Mouse (Mus musculus) heart, embryonic 16.5 days (tissue): ENCODE results near the gene Lrrc36. TPM values are rescaled to one million over a fixed set of nuclear protein-coding genes. Genes with fewer than 3 reads are reported as not detected.

Experiments used
- ATAC-seq: fragments of 200-750 bp; cut with Nextera tagmentation; replicated peaks from 2 replicates; pipeline ENCODE4 v1.8.0; 2017; ENCODE audit warnings: moderate number of reproducible peaks; ENCODE audit not compliant: insufficient read depth, low FRiP score; ENCODE audit errors: extremely low read depth
- H3K27ac ChIP-seq: fragments of 300-500 bp; sonication (generic); 2 replicates; pipeline ENCODE4 v1.5.1; 2014; ENCODE audit warnings: mild to moderate bottlenecking, low read length, control low read depth, moderate library complexity
- H3K27me3 ChIP-seq: fragments of 300-500 bp; sonication (generic); 2 replicates; pipeline ENCODE4 v1.6.1; 2014; ENCODE audit warnings: low read length, mixed read lengths; ENCODE audit not compliant: control insufficient read depth, insufficient read depth
- H3K36me3 ChIP-seq: fragments of 300-500 bp; sonication (generic); 2 replicates; pipeline ENCODE4 v1.6.1; 2014; ENCODE audit not compliant: control insufficient read depth, insufficient read depth
- H3K4me1 ChIP-seq: fragments of 300-500 bp; sonication (generic); 2 replicates; pipeline ENCODE4 v1.6.1; 2014; ENCODE audit warnings: low read length, mixed read lengths; ENCODE audit not compliant: control insufficient read depth, insufficient read depth
- H3K4me2 ChIP-seq: fragments of 300-500 bp; sonication (generic); 2 replicates; pipeline ENCODE4 v1.6.1; 2014; ENCODE audit warnings: low read depth, mild to moderate bottlenecking, control low read depth, low read length
- H3K4me3 ChIP-seq: fragments of 300-500 bp; sonication (generic); 2 replicates; pipeline ENCODE4 v1.5.1; 2014; ENCODE audit warnings: mild to moderate bottlenecking, control low read depth, low read length
- H3K9ac ChIP-seq: fragments of 300-500 bp; sonication (generic); 2 replicates; pipeline ENCODE4 v1.6.1; 2014; ENCODE audit warnings: low read length, control low read depth
- H3K9me3 ChIP-seq: fragments of 300-500 bp; sonication (generic); replicated peaks from 2 replicates; pipeline ENCODE4 v1.6.1; 2016; ENCODE audit warnings: low read length; ENCODE audit not compliant: control insufficient read depth
- WGBS: fragments of 180-500 bp; shearing (Covaris S2); extraction: QIAGEN DNeasy Blood & Tissue Kit; methylation state at CpG from one replicate; pipeline ENCODE4 v1.1.7; 2014; 5-methylcytosine and 5-hydroxymethylcytosine counted together
- polyA plus RNA-seq: library from polyadenylated mRNA; unstranded; fragments of >200 nt; fragmentation: Nextera tagmentation; extraction: Ambion mirVana; gene quantifications from 2 replicates; pipeline ENCODE4 v1.2.1, GENCODE M21; 2015

Gene Lrrc36
- polyA plus RNA-seq, 1 experiment from 2014 or later = 0.37 TPM

DNA sequence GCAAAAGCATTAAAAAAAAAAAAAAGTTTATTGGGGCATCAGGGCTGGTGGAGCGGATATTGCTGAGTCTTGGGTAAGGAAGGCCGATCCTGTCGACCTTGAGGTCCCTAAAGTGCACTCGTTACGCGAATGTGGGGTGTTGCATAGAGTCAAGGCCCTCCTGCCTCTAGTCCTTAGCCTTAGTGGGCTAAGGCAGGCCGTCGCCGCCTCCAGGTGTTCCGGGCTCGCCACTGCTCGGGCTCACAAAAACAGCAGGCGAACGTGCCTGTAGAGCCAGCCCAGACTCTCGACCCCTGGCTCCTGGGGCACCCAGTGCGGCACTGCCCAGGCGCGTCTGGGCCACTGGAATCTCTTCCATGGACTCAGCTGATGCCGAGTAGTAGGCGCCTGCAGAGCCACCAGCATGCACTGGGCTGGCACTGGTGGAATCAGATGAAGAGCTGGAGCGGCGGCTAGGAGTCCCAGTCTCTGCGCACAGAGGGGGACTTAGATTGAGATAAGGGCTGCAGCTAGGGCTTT is 59.1 kb downstream of the Lrrc36 start:
- Histone ChIP-seq H3K27ac (no peak overlapping the region), H3K9me3 (no peaks in the 10 kb centered on the region), H3K36me3 (0 out of 2 replicates have a peak, but pooled peaks cover 2% of the 10 kb centered on the region), H3K9ac (no peak overlapping the region), H3K4me3 (no peak overlapping the region), H3K4me2 (no peak overlapping the region), H3K27me3 (peaks cover 7% of the 10 kb centered on the region; the same call in 1 of the 2 replicates), H3K4me1 (peaks cover 34% of the 10 kb centered on the region)
- no peak for ATAC-seq
- WGBS = 53% methylated on average over 23 of the region's 23 CpGs

GRCm38 (mm10) chr8:105472983-105473382 is 59.6 kb downstream of the Lrrc36 start:
- no peak overlapping the region for H3K4me2 ChIP-seq
- no peak for ATAC-seq
- 0 out of 2 replicates have a peak, but pooled peaks cover 2% of the 10 kb centered on the region for H3K36me3 ChIP-seq
- peaks cover 37% of the 10 kb centered on the region for H3K4me1 ChIP-seq
- 73% methylated on average over 9 of the region's 9 CpGs for WGBS
- H3K27ac ChIP-seq = no peak overlapping the region
- no peaks in the 10 kb centered on the region for H3K9me3 ChIP-seq
- H3K27me3 ChIP-seq = peaks cover 7% of the 10 kb centered on the region; the same call in 1 of the 2 replicates
- no peak overlapping the region for H3K4me3 ChIP-seq
- H3K9ac ChIP-seq = no peak overlapping the region

DNA sequence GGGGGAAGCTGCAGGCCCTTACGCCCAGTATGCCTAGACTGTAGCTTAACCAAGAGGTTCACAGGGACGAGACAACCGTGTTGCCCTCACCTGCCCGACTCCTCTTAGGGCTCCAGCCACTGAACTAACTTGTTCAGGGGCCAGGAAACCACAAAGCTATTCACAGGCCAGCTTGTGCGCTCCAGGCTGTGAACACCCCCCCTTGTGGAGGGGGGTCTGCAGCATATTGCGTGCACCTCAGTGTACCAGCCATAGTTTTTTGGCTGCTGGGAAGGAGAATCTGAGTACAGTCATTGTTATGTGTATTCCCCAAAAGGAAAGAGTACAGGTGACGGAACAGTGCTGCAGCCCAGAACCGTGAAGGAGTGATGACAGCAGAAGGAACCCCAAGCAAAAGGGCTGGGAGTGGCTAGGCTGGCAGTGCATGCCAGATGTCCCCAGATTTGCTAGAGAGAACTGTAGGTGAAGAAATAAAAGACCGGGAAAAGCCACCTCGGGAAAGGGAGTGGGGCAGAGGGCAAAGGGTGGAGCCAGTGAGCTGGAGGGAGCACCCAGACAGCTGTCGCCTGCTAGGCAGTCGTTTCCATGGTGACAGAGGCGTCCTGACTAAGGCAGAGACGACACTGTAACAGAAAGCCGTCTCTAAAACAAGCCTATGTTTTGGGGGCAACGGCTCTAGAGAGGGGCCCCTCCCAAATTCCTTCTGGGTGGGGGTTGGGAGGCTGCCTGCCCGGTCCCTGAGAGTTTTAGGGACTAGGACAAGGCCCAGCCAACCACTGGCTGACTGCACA is 60.6 kb downstream of the Lrrc36 start:
- no peak overlapping the region for H3K4me2 ChIP-seq
- 0 out of 2 replicates have a peak, but pooled peaks cover 2% of the 10 kb centered on the region for H3K36me3 ChIP-seq
- H3K4me3 ChIP-seq = no peak overlapping the region
- peaks cover 7% of the 10 kb centered on the region; the same call in 1 of the 2 replicates for H3K27me3 ChIP-seq
- no peak for ATAC-seq
- H3K4me1 ChIP-seq = peaks cover 37% of the 10 kb centered on the region
- 33% methylated on average over 17 of the region's 17 CpGs for WGBS
- H3K9me3 ChIP-seq = no peaks in the 10 kb centered on the region
- H3K27ac ChIP-seq = no peak overlapping the region
- H3K9ac ChIP-seq = no peak overlapping the region

DNA sequence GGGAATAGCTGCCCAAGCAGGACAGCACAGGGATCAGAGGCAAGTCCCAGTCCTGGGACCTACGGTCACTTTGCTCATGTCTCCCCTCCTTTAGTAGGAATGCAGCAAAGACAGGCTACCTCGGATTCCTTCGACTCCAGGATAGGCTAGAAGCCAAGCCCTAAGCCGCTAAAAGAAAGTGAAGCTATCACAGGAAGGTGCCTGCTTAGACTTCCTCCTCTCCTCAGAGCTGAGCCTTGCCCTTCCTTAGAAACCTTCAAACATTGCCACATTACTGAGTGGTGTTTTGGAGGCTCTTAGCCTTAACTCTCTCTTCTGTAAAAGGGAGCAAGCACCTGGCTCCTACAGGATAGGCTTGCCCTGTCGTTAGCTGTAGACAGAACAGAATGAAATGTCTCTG is 61.3 kb downstream of the Lrrc36 start:
- H3K4me1 ChIP-seq = peaks cover 37% of the 10 kb centered on the region
- 24% methylated on average over 5 of the region's 5 CpGs for WGBS
- H3K27ac ChIP-seq = no peak overlapping the region
- H3K4me3 ChIP-seq = no peak overlapping the region
- no peak overlapping the region for H3K9ac ChIP-seq
- no peak overlapping the region for H3K4me2 ChIP-seq
- no peaks in the 10 kb centered on the region for H3K9me3 ChIP-seq
- 0 out of 2 replicates have a peak, but pooled peaks cover 2% of the 10 kb centered on the region for H3K36me3 ChIP-seq
- peaks cover 7% of the 10 kb centered on the region; the same call in 1 of the 2 replicates for H3K27me3 ChIP-seq
- no peak for ATAC-seq

DNA sequence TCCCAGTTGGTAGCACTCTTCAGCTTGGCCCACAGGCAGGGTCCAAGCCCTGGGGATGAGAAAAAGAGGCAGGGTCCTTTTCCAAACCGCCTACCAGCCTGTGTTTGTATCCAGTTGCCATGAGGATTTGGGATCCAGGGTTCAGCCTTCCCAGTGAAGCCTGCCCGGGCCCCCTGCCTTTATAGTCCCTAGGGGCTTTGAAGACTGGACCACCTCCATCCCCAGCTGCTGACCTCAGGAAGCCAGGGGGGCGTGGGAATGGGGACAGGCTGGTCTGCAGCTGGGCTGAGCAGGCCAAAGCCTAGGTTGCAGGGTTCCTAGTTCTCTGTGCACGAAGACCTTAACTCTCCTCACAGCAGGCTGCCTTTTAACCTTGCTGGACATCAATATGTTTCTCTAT is 61.9 kb downstream of the Lrrc36 start:
- H3K4me1 ChIP-seq = peaks cover 37% of the 10 kb centered on the region
- no peak overlapping the region for H3K4me2 ChIP-seq
- 0 out of 2 replicates have a peak, but pooled peaks cover 2% of the 10 kb centered on the region for H3K36me3 ChIP-seq
- no peak overlapping the region for H3K9ac ChIP-seq
- peaks cover 7% of the 10 kb centered on the region; the same call in 1 of the 2 replicates for H3K27me3 ChIP-seq
- no peak overlapping the region for H3K4me3 ChIP-seq
- no peak for ATAC-seq
- H3K27ac ChIP-seq = no peak overlapping the region
- H3K9me3 ChIP-seq = no peaks in the 10 kb centered on the region
- 77% methylated on average over 4 of the region's 4 CpGs for WGBS

DNA sequence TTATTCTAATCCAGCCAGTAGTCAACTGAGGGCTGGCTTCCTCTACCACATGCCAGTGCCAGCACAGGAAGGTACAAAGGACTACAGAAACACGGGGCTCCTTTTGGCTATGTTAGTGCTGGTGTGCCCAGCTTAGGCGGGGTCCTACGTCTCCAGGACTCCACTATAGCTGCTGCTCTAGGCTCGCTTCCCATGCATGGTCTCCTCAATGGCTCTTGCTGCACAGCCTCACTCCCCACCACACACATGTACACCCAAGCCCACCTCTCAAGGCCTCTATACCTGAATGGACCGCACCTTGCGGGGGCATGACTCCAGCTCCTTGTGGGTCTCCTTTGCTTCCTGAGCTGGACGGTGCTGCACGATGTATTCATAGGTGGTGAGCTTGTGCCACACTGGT is 62.4 kb downstream of the Lrrc36 start:
- H3K36me3 ChIP-seq = 0 out of 2 replicates have a peak, but pooled peaks cover 2% of the 10 kb centered on the region
- 89% methylated on average over 8 of the region's 8 CpGs for WGBS
- H3K4me2 ChIP-seq = no peak overlapping the region
- no peak overlapping the region for H3K27ac ChIP-seq
- peaks cover 7% of the 10 kb centered on the region; the same call in 1 of the 2 replicates for H3K27me3 ChIP-seq
- ATAC-seq = no peak
- H3K9ac ChIP-seq = no peak overlapping the region
- peaks cover 35% of the 10 kb centered on the region for H3K4me1 ChIP-seq
- no peaks in the 10 kb centered on the region for H3K9me3 ChIP-seq
- no peak overlapping the region for H3K4me3 ChIP-seq

- Histone ChIP-seq H3K9ac (no peak overlapping the region), H3K4me1 (peaks cover 34% of the 10 kb centered on the region), H3K9me3 (no peaks in the 10 kb centered on the region), H3K4me2 (no peak overlapping the region), H3K27ac (no peak overlapping the region), H3K4me3 (no peak overlapping the region), H3K27me3 (peaks cover 7% of the 10 kb centered on the region; the same call in 1 of the 2 replicates), H3K36me3 (0 out of 2 replicates have a peak, but pooled peaks cover 2% of the 10 kb centered on the region)
- WGBS = 93% methylated on average over 7 of the region's 7 CpGs
- no peak for ATAC-seq
Measured at GRCm38 (mm10) chr8:105476161-105476560, 62.8 kb downstream of the Lrrc36 start.

- ATAC-seq = no peak
- WGBS = 49% methylated on average over 25 of the region's 25 CpGs
- H3K4me2 ChIP-seq = no peak overlapping the region
Measured at GRCm38 (mm10) chr8:105476628-105477413, 63.5 kb downstream of the Lrrc36 start.

More at GRCm38 (mm10) chr8:105476628-105477413, 63.5 kb downstream of the Lrrc36 start:
- Histone ChIP-seq H3K36me3 (0 out of 2 replicates have a peak, but pooled peaks cover 2% of the 10 kb centered on the region), H3K4me3 (no peak overlapping the region), H3K9me3 (no peaks in the 10 kb centered on the region), H3K9ac (no peak overlapping the region), H3K27ac (no peak overlapping the region), H3K27me3 (peaks cover 7% of the 10 kb centered on the region; the same call in 1 of the 2 replicates), H3K4me1 (peaks cover 29% of the 10 kb centered on the region)
